Mouse (Mus musculus) urinary bladder, postnatal 14 days (tissue): ENCODE measurements at regions not wholly inside any gene's neighbourhood (a gene's known extent, or its start where the extent isn't known, plus 50 kb on each side); places are given as distances from the start of the nearest gene placed in this dataset.

Experiments
- DNase-seq: peaks from one replicate; pipeline ENCODE4 v3.0.0; 2021; ENCODE audit warnings: low spot score

- DNase-seq: no peak
Observed at GRCm38 (mm10) chr14:86443921-86444835, 696.9 kb downstream of the Diaph3 start.

- no peak for DNase-seq
Observed at GRCm38 (mm10) chr14:86441895-86442679, 698.9 kb downstream of the Diaph3 start.

- no peak for DNase-seq
Observed at GRCm38 (mm10) chr14:86437383-86437782, 703.7 kb downstream of the Diaph3 start.

GRCm38 (mm10) chr14:86435345-86435744 lies 705.7 kb downstream of the Diaph3 start:
- no peak for DNase-seq

DNA sequence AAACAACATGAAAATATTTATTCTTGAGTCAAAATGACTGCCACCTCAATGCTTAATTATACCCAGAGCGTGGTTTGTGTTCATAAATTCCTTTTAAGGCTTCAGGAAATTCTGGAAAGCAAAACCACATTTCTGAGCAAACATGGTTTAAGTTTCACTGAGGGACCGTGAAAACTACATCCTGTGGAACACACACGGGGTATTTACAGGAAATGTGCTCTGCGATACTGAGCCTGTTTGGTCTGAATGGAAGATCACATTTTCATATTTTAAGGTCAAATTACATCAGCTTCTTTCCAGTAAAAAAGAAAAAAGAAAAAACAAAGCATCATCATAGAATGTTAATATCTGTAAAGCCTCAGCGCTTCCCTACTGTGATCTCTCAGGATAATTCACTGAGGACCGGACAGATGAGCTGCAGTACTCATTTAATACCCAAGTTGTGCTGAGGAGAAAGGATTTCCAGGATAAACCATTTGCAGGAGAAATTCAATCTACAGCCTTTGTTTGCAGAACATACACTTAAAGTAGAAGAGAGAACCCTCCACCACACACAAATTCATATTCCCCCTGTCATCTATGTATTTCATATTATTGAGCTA lies 709.7 kb downstream of the Diaph3 start:
- DNase-seq: no peak

- DNase-seq: no peak
Observed at GRCm38 (mm10) chr14:86421881-86422280, 719.2 kb downstream of the Diaph3 start.

DNA sequence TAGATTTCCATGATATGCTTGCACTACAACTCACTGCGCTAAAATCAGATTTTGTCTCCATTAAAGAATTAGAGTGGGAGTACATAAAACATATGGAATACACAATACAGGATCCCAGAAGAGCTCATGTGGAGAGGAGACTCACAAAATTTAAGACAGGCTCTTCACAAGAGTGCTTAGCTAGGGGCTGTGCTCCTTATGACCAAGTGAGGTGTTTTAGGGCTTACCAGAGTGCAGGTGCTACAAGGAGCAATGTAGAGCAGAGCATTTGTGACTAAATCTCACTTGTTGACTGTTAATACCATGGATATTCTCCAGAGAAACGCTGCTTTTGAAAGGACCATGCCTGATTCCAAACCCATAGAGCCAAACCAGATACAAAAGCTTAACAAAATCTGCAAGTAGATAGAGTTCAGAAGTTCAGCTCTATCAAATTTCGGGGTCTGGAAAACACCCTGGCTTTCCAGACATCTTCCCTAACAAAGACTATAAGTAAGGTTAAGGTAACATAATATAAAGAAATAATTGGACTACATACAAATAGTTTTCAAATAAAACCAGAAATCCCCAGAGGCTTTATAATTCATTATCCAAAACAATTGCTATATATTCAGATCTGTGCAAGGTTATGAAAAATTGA lies 721.0 kb downstream of the Diaph3 start:
- DNase-seq: no peak

- no peak for DNase-seq
Observed at GRCm38 (mm10) chr14:86396876-86397275, 744.2 kb downstream of the Diaph3 start.

- DNase-seq: no peak
Observed at GRCm38 (mm10) chr14:86395951-86396361, 745.1 kb downstream of the Diaph3 start.

- no peak for DNase-seq
Observed at GRCm38 (mm10) chr14:86395531-86395930, 745.5 kb downstream of the Diaph3 start.

GRCm38 (mm10) chr14:86395068-86395467 lies 746.0 kb downstream of the Diaph3 start:
- no peak for DNase-seq

- no peak for DNase-seq
Observed at GRCm38 (mm10) chr14:86385136-86385535, 755.9 kb downstream of the Diaph3 start.

GRCm38 (mm10) chr14:86365032-86365431 lies 776.0 kb downstream of the Diaph3 start:
- no peak for DNase-seq

- no peak for DNase-seq
Observed at GRCm38 (mm10) chr14:86360423-86361059, 780.5 kb downstream of the Diaph3 start.

- no peak for DNase-seq
Observed at GRCm38 (mm10) chr14:86358584-86358983, 782.5 kb downstream of the Diaph3 start.

- DNase-seq: no peak
Observed at GRCm38 (mm10) chr14:86350526-86350925, 790.5 kb downstream of the Diaph3 start.

DNA sequence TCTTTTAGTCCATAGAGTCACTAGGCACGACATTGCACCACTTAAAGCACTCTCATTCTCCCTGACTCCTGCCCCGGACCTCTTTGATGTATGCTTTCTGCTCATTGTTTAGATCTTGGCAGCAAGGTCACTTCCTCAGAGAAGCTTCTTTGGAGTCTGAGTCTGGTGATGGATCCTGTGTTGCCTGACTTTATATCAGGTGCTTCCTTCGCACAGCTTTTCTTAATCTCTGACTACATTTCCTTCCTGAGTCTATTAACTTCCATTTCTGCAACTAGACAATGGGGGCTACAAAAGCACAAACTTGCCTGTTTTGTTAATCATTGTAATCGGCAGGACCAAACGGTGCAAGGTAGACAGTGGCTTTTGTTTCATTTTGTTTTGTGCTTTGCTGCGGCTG lies 802.0 kb downstream of the Diaph3 start:
- no peak for DNase-seq

DNA sequence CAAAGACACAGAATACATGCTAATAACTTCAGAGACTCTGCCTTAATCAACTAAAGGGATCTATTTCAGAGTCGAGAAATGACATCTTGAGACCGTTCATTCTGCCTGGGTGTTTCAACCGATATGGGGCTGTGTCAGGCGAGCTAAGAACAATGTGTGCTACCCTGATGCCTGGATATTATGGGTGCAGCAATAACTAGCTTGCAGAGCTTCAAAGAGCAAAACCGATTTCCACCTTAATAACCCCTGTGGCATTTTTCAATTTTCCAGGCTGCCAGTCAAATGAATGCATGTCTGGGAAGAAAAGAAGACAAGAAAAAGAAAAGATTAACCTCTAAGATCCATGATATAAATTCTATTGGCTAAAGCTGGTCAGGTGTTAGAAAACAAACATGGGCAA lies 804.0 kb downstream of the Diaph3 start:
- no peak for DNase-seq

- no peak for DNase-seq
Observed at GRCm38 (mm10) chr14:86335284-86335683, 805.8 kb downstream of the Diaph3 start.

DNA sequence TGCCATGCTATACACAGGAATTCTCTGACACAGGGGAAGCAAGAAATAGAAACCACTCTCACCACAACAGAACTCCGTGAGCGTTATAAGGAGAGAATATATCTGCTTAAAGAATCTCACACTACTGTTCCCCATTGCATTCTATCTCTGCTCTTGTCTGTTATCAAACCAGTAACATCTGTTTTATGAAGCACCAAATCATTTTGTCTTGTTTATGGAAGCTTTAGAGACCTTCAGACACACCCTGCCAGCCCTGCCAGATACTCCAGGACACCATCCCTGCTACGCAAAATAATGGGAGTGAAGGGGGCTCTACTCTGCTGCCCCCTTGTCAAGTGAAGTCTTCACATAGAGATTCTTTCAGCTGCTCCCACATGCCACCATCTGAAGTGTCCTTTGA lies 811.9 kb downstream of the Diaph3 start:
- DNase-seq: no peak

GRCm38 (mm10) chr14:86327646-86328045 lies 813.4 kb downstream of the Diaph3 start:
- DNase-seq: no peak

GRCm38 (mm10) chr14:86322365-86322764 lies 818.7 kb downstream of the Diaph3 start:
- no peak for DNase-seq
